Mouse (Mus musculus): Measurements from ENCODE around the gene Rad50.

- TF ChIP-seq CTCF (IDR thresholded peaks at IDR 0.05; ENCODE audit: low read depth, low read length) (no peak), POLR2A (IDR thresholded peaks at IDR 0.05; ENCODE audit: borderline replicate concordance, low read depth, low read length) (no peak)
These were observed 12.6 kb upstream of the Rad50 start for GRCm38 (mm10) chr11:53719701-53720100.

All from bone marrow macrophage, adult 2 months (primary cell).